Mouse (Mus musculus) liver, postnatal 0 days (tissue): ENCODE data around the gene St6galnac4.

Experiments used
- CTCF ChIP-seq: sonication (generic); IDR thresholded peaks from 2 replicates; pipeline ENCODE4 v1.5.1; 2016; ENCODE audit warnings: antibody characterized with exemption, low read depth
- EP300 ChIP-seq: IDR thresholded peaks from 2 replicates; pipeline ENCODE4 v1.6.1; 2016; ENCODE audit warnings: antibody characterized with exemption, low read depth, mild to moderate bottlenecking

GRCm38 (mm10) chr2:32555484-32555883 lies 31.4 kb upstream of the St6galnac4 start:
- TF ChIP-seq CTCF (no peak), EP300 (no peak)
